Mouse (Mus musculus) intestine, embryonic 16.5 days (tissue): ENCODE measurements around the gene Prickle2. TPM values are rescaled to one million over a fixed set of nuclear protein-coding genes. Genes with fewer than 3 reads are reported as not detected.

ENCODE experiments used
- ATAC-seq: fragments of 200-750 bp; cut with Nextera tagmentation; 2 replicates; pipeline ENCODE4 v1.8.0; 2017; ENCODE audit warnings: moderate TSS enrichment, moderate library complexity
- H3K27ac ChIP-seq: fragments of 300-500 bp; sonication (generic); 2 replicates; pipeline ENCODE4 v1.5.1; 2014; ENCODE audit warnings: mild to moderate bottlenecking, low read length
- H3K27me3 ChIP-seq: fragments of 300-500 bp; sonication (generic); replicated peaks from 2 replicates; pipeline ENCODE4 v1.6.1; 2014; ENCODE audit warnings: low read length, control low read depth, mixed read lengths; ENCODE audit not compliant: control insufficient read depth, insufficient read depth
- H3K36me3 ChIP-seq: fragments of 300-500 bp; sonication (generic); 2 replicates; pipeline ENCODE4 v1.6.1; 2014; ENCODE audit warnings: low read length, control low read depth; ENCODE audit not compliant: control insufficient read depth, insufficient read depth
- H3K4me1 ChIP-seq: fragments of 300-500 bp; sonication (generic); 2 replicates; pipeline ENCODE4 v1.6.1; 2014; ENCODE audit warnings: low read length, control low read depth, mixed read lengths; ENCODE audit not compliant: control insufficient read depth, insufficient read depth
- H3K4me2 ChIP-seq: fragments of 300-500 bp; sonication (generic); 2 replicates; pipeline ENCODE4 v1.6.1; 2014; ENCODE audit warnings: low read depth, low read length, control low read depth
- H3K4me3 ChIP-seq: fragments of 300-500 bp; sonication (generic); 2 replicates; pipeline ENCODE4 v1.5.1; 2014; ENCODE audit warnings: mild to moderate bottlenecking, low read length
- H3K9ac ChIP-seq: fragments of 300-500 bp; sonication (generic); 2 replicates; pipeline ENCODE4 v1.6.1; 2014; ENCODE audit warnings: low read depth, low read length
- H3K9me3 ChIP-seq: fragments of 300-500 bp; sonication (generic); 2 replicates; pipeline ENCODE4 v1.6.1; 2016; ENCODE audit warnings: low read length, control low read depth; ENCODE audit not compliant: control insufficient read depth
- WGBS: fragments of 180-500 bp; shearing (Covaris S2); extraction: QIAGEN DNeasy Blood & Tissue Kit; methylation state at CpG from one replicate; pipeline ENCODE4 v1.1.7; 2014; 5-methylcytosine and 5-hydroxymethylcytosine counted together
- polyA plus RNA-seq: library from polyadenylated mRNA; unstranded; fragments of >200 nt; fragmentation: Nextera tagmentation; extraction: Ambion mirVana; gene quantifications from 2 replicates; pipeline ENCODE4 v1.2.1, GENCODE M21; 2015

Prickle2 gene
- polyA plus RNA-seq, 1 experiment from 2014 or later: 5.5 TPM

GRCm38 (mm10) chr6:92495500-92495899, 210.5 kb downstream of the Prickle2 start:
- 73% methylated on average over 3 of the region's 3 CpGs for WGBS
- ATAC-seq: no peak
- no peak overlapping the region for H3K27ac ChIP-seq
- no peaks in the 10 kb centered on the region for H3K36me3 ChIP-seq
- no peak overlapping the region for H3K4me2 ChIP-seq
- H3K4me1 ChIP-seq: peaks cover 13% of the 10 kb centered on the region
- no peaks in the 10 kb centered on the region for H3K9me3 ChIP-seq
- no peak overlapping the region for H3K9ac ChIP-seq
- H3K4me3 ChIP-seq: no peak overlapping the region
- H3K27me3 ChIP-seq: no peaks in the 10 kb centered on the region

DNA sequence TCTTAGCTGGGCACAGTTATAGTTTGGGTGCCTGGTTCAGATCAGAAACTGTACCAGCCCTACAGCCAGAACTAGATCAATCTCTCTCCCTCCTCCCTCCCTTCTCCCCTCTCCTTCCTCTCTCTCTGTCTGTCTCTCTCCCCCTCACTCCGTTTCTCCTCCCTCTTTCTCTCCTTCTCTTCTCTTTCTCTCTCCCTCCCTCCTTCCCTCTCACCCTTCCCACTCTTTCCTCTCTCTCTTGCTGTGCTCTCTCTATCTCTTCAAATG, 224.3 kb downstream of the Prickle2 start:
- Histone ChIP-seq H3K4me1 (peaks cover 12% of the 10 kb centered on the region), H3K9me3 (no peaks in the 10 kb centered on the region), H3K4me3 (no peak overlapping the region), H3K9ac (no peak overlapping the region), H3K4me2 (peak overlapping the region; percentile 62), H3K36me3 (no peaks in the 10 kb centered on the region), H3K27me3 (no peaks in the 10 kb centered on the region), H3K27ac (no peak overlapping the region; the same call in 1 of the 2 replicates)
- ATAC-seq: no peak
- WGBS: 22% methylated on average over 1 of the region's 1 CpGs

- H3K9ac ChIP-seq: peak overlapping the region; percentile 62
- 3% methylated on average over 21 of the region's 21 CpGs for WGBS
- peak overlapping the region; percentile 48 for H3K4me3 ChIP-seq
- no peaks in the 10 kb centered on the region for H3K27me3 ChIP-seq
- peak overlapping the region; percentile 89 for H3K27ac ChIP-seq
- peak overlapping the region; percentile 62 for H3K4me2 ChIP-seq
- H3K9me3 ChIP-seq: no peaks in the 10 kb centered on the region
- H3K36me3 ChIP-seq: no peaks in the 10 kb centered on the region
- H3K4me1 ChIP-seq: peaks cover 12% of the 10 kb centered on the region
- ATAC-seq: peak; percentile 69
Measured at GRCm38 (mm10) chr6:92480941-92481689, 224.8 kb downstream of the Prickle2 start.

- no peaks in the 10 kb centered on the region for H3K9me3 ChIP-seq
- peaks cover 12% of the 10 kb centered on the region for H3K4me1 ChIP-seq
- no peaks in the 10 kb centered on the region for H3K27me3 ChIP-seq
- ATAC-seq: no peak
- H3K36me3 ChIP-seq: no peaks in the 10 kb centered on the region
- 92% methylated on average over 1 of the region's 1 CpGs for WGBS
- H3K4me3 ChIP-seq: no peak overlapping the region
- H3K27ac ChIP-seq: no peak overlapping the region
- H3K4me2 ChIP-seq: peak overlapping the region; percentile 7; the same call in 1 of the 2 replicates
- no peak overlapping the region for H3K9ac ChIP-seq
Measured at GRCm38 (mm10) chr6:92478612-92479011, 227.3 kb downstream of the Prickle2 start.

GRCm38 (mm10) chr6:92477621-92478020, 228.3 kb downstream of the Prickle2 start:
- no peak overlapping the region for H3K27ac ChIP-seq
- H3K9ac ChIP-seq: no peak overlapping the region
- no peaks in the 10 kb centered on the region for H3K27me3 ChIP-seq
- no peak overlapping the region for H3K4me2 ChIP-seq
- H3K36me3 ChIP-seq: no peaks in the 10 kb centered on the region
- no peak overlapping the region for H3K4me3 ChIP-seq
- WGBS: 82% methylated on average over 2 of the region's 2 CpGs
- ATAC-seq: no peak
- no peaks in the 10 kb centered on the region for H3K9me3 ChIP-seq
- H3K4me1 ChIP-seq: peaks cover 12% of the 10 kb centered on the region

DNA sequence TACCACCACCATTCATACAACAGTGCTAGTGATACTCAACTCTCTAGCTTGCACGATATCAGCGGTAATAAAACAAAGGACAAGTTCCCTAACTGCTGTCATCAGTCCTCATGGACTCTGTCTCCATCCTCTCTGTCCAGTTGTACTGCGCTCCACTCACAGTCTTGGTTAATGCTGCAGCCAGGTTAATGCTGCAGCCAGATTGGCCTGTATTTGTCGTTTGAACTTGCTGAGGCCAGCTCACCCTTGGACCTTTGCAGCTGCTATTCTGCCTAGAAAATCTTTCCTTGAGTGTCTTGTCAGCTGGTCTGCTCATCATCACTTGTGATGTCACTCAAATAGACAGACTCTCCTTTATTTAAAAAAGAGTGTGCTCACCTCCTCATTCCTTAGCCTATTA, 236.5 kb downstream of the Prickle2 start:
- Histone ChIP-seq H3K9ac (no peak overlapping the region), H3K4me2 (no peak overlapping the region), H3K27ac (peak overlapping the region; percentile 19), H3K4me3 (no peak overlapping the region), H3K27me3 (no peaks in the 10 kb centered on the region), H3K9me3 (no peaks in the 10 kb centered on the region), H3K36me3 (no peaks in the 10 kb centered on the region), H3K4me1 (peaks cover 32% of the 10 kb centered on the region)
- 66% methylated on average over 4 of the region's 4 CpGs for WGBS
- ATAC-seq: no peak

- H3K36me3 ChIP-seq: no peaks in the 10 kb centered on the region
- peak overlapping the region; percentile 19 for H3K27ac ChIP-seq
- H3K27me3 ChIP-seq: no peaks in the 10 kb centered on the region
- no peaks in the 10 kb centered on the region for H3K9me3 ChIP-seq
- no peak overlapping the region for H3K4me2 ChIP-seq
- peaks cover 36% of the 10 kb centered on the region for H3K4me1 ChIP-seq
- H3K4me3 ChIP-seq: no peak overlapping the region
- 0 out of 2 replicates have a peak, but pooled peaks have one; percentile 22 for ATAC-seq
- no peak overlapping the region for H3K9ac ChIP-seq
- 50% methylated on average over 4 of the region's 4 CpGs for WGBS
Measured at GRCm38 (mm10) chr6:92468892-92469291, 237.1 kb downstream of the Prickle2 start.

- ATAC-seq: peak; percentile 87
- Histone ChIP-seq H3K36me3 (no peaks in the 10 kb centered on the region), H3K4me3 (no peak overlapping the region), H3K27ac (peak overlapping the region; percentile 19), H3K9ac (no peak overlapping the region), H3K4me2 (no peak overlapping the region), H3K9me3 (no peaks in the 10 kb centered on the region), H3K4me1 (peaks cover 40% of the 10 kb centered on the region), H3K27me3 (no peaks in the 10 kb centered on the region)
- WGBS: 38% methylated on average over 3 of the region's 3 CpGs
Measured at GRCm38 (mm10) chr6:92468383-92468791, 237.6 kb downstream of the Prickle2 start.

DNA sequence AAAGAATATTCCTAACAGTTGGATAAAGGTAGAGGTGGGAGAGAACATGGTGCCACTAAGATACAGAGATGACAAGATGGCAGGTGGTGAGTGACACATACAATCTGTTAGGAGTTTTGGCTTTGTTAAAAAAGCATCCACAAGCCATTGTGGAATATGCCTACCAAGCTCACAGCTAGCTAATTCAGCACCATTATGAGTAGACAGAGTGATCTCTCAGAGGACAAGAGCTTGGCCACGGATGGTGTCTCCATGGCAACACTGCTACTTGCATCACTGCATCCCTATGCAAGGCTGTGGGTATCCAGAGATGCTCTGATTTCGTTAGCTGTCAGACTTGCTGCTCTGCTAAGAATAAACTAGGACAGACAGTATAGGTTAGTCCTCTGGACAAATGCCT, 238.6 kb downstream of the Prickle2 start:
- Histone ChIP-seq H3K4me3 (no peak overlapping the region), H3K4me2 (no peak overlapping the region), H3K4me1 (peaks cover 40% of the 10 kb centered on the region), H3K9ac (no peak overlapping the region), H3K36me3 (no peaks in the 10 kb centered on the region), H3K9me3 (no peaks in the 10 kb centered on the region), H3K27me3 (no peaks in the 10 kb centered on the region), H3K27ac (no peak overlapping the region)
- ATAC-seq: no peak
- WGBS: 71% methylated on average over 2 of the region's 2 CpGs

DNA sequence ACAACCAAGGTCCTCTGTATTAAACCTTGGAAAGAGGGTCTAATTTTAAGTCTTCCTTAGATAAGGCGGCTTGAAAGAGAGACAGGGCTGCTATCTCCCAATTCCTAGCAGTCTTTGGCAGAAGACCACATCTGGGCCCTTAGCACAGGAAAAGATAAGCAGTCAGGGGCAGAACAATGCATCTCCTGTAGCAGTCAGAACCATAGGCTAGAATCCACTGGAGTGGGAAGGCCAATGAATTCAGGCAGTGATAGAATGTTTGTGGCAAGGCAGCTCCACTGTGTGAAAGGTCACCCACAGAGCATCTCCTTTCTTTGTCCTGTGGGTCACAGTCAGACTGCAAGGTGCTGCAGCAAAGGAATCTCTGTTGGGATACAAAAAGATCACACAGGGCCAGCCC, 240.3 kb downstream of the Prickle2 start:
- ATAC-seq: no peak
- no peak overlapping the region for H3K4me3 ChIP-seq
- no peaks in the 10 kb centered on the region for H3K36me3 ChIP-seq
- no peaks in the 10 kb centered on the region for H3K27me3 ChIP-seq
- H3K9ac ChIP-seq: no peak overlapping the region
- no peak overlapping the region for H3K4me2 ChIP-seq
- H3K9me3 ChIP-seq: no peaks in the 10 kb centered on the region
- 79% methylated on average over 1 of the region's 1 CpGs for whole genome bisulfite sequencing
- H3K27ac ChIP-seq: no peak overlapping the region; the same call in 1 of the 2 replicates
- peaks cover 40% of the 10 kb centered on the region for H3K4me1 ChIP-seq
